Mouse (Mus musculus): ENCODE data around the gene Thsd7b. TPM values are rescaled to one million over a fixed set of nuclear protein-coding genes. Genes with fewer than 3 reads are reported as not detected.

Thsd7b gene
- polyA plus RNA-seq (2017; shearing (Covaris generic)): 0.38 TPM

GRCm38 (mm10) chr1:129272982-129273937, at the start of gene Thsd7b:
Gene Thsd7b (plus strand): TSS chr1:129273302.

